Mouse (Mus musculus): ENCODE measurements around the gene Acat2. TPM values are rescaled to one million over a fixed set of nuclear protein-coding genes. Genes with fewer than 3 reads are reported as not detected.

Acat2 gene
- polyA plus RNA-seq, 1 experiment from 2014 or later = 296 TPM

- ATAC-seq (replicated peaks; ENCODE audit: insufficient number of reproducible peaks, low FRiP score, low TSS enrichment, low read depth) = no peak
- no peaks in the 10 kb centered on the region for H3K27me3 ChIP-seq (ENCODE audit: control insufficient read depth, insufficient read depth, low read length)
- 72% methylated on average over 6 of the region's 6 CpGs for WGBS
- DNase-seq (ENCODE audit: low spot score) = no peak
- H3K4me1 ChIP-seq (ENCODE audit: control insufficient read depth, insufficient read depth, low read length) = no peaks in the 10 kb centered on the region
- no peaks in the 10 kb centered on the region for H3K36me3 ChIP-seq (replicated peaks; ENCODE audit: control insufficient read depth, insufficient read depth, low read depth, low read length)
- no peak overlapping the region for H3K27ac ChIP-seq (replicated peaks; ENCODE audit: low read depth, low read length)
- no peak overlapping the region for H3K9ac ChIP-seq (replicated peaks; ENCODE audit: low read length)
- no peak overlapping the region for H3K4me2 ChIP-seq (ENCODE audit: low read depth, low read length)
- H3K9me3 ChIP-seq (replicated peaks; ENCODE audit: control insufficient read depth, low read length) = no peaks in the 10 kb centered on the region
- no peak overlapping the region for H3K4me3 ChIP-seq (ENCODE audit: low read depth, low read length)
These were observed 38.5 kb upstream of the Acat2 start for GRCm38 (mm10) chr17:12999069-12999468.

- Histone ChIP-seq H3K27ac (replicated peaks; ENCODE audit: low read depth, low read length) (no peak overlapping the region), H3K9me3 (replicated peaks; ENCODE audit: control insufficient read depth, low read length) (no peaks in the 10 kb centered on the region), H3K27me3 (ENCODE audit: control insufficient read depth, insufficient read depth, low read length) (no peaks in the 10 kb centered on the region), H3K4me3 (ENCODE audit: low read depth, low read length) (no peak overlapping the region), H3K9ac (replicated peaks; ENCODE audit: low read length) (no peak overlapping the region), H3K36me3 (replicated peaks; ENCODE audit: control insufficient read depth, insufficient read depth, low read depth, low read length) (no peaks in the 10 kb centered on the region), H3K4me1 (ENCODE audit: control insufficient read depth, insufficient read depth, low read length) (no peaks in the 10 kb centered on the region), H3K4me2 (ENCODE audit: low read depth, low read length) (no peak overlapping the region)
- WGBS = 91% methylated on average over 5 of the region's 5 CpGs
- ATAC-seq (replicated peaks; ENCODE audit: insufficient number of reproducible peaks, low FRiP score, low TSS enrichment, low read depth) (no peak), DNase-seq (ENCODE audit: low spot score) (no peak)
These were observed 37.3 kb upstream of the Acat2 start for GRCm38 (mm10) chr17:12997890-12998289.

GRCm38 (mm10) chr17:12996345-12996744 is 35.8 kb upstream of the Acat2 start:
- DNase-seq (ENCODE audit: low spot score) = peak; percentile 62

GRCm38 (mm10) chr17:12994069-12994468 is 33.5 kb upstream of the Acat2 start, which contains the start of gene Wtap:
Wtap (minus strand) TSS chr17:12994169.
- Histone ChIP-seq H3K27ac (replicated peaks; ENCODE audit: low read depth, low read length) (no peak within 1 kb of the TSS), H3K9me3 (replicated peaks; ENCODE audit: control insufficient read depth, low read length) (no peaks in the 10 kb centered on the region), H3K4me1 (ENCODE audit: control insufficient read depth, insufficient read depth, low read length) (no peaks in the 10 kb centered on the region), H3K36me3 (replicated peaks; ENCODE audit: control insufficient read depth, insufficient read depth, low read depth, low read length) (no peaks in the 10 kb centered on the region), H3K4me2 (ENCODE audit: low read depth, low read length) (peak within 1 kb of the TSS; percentile 35), H3K27me3 (ENCODE audit: control insufficient read depth, insufficient read depth, low read length) (no peaks in the 10 kb centered on the region), H3K9ac (replicated peaks; ENCODE audit: low read length) (no peak within 1 kb of the TSS), H3K4me3 (ENCODE audit: low read depth, low read length) (peak within 1 kb of the TSS; percentile 96)
- ATAC-seq (replicated peaks; ENCODE audit: insufficient number of reproducible peaks, low FRiP score, low TSS enrichment, low read depth) (no peak), DNase-seq (ENCODE audit: low spot score) (no peak)
- WGBS = 70% methylated on average over 1 of the region's 1 CpGs

More at GRCm38 (mm10) chr17:12996345-12996744, 35.8 kb upstream of the Acat2 start:
- H3K36me3 ChIP-seq (replicated peaks; ENCODE audit: control insufficient read depth, insufficient read depth, low read depth, low read length) = no peaks in the 10 kb centered on the region
- no peak overlapping the region for H3K4me3 ChIP-seq (ENCODE audit: low read depth, low read length)
- no peak for ATAC-seq (replicated peaks; ENCODE audit: insufficient number of reproducible peaks, low FRiP score, low TSS enrichment, low read depth)
- no peaks in the 10 kb centered on the region for H3K9me3 ChIP-seq (replicated peaks; ENCODE audit: control insufficient read depth, low read length)
- no peak overlapping the region for H3K9ac ChIP-seq (replicated peaks; ENCODE audit: low read length)
- no peak overlapping the region for H3K4me2 ChIP-seq (ENCODE audit: low read depth, low read length)
- H3K4me1 ChIP-seq (ENCODE audit: control insufficient read depth, insufficient read depth, low read length) = no peaks in the 10 kb centered on the region
- 20% methylated on average over 3 of the region's 3 CpGs for WGBS
- H3K27ac ChIP-seq (replicated peaks; ENCODE audit: low read depth, low read length) = no peak overlapping the region
- H3K27me3 ChIP-seq (ENCODE audit: control insufficient read depth, insufficient read depth, low read length) = no peaks in the 10 kb centered on the region

- Histone ChIP-seq H3K4me3 (ENCODE audit: low read depth, low read length) (peak overlapping the region; percentile 96), H3K9me3 (replicated peaks; ENCODE audit: control insufficient read depth, low read length) (no peaks in the 10 kb centered on the region), H3K4me2 (ENCODE audit: low read depth, low read length) (peak overlapping the region; percentile 35), H3K27me3 (ENCODE audit: control insufficient read depth, insufficient read depth, low read length) (no peaks in the 10 kb centered on the region), H3K9ac (replicated peaks; ENCODE audit: low read length) (peak overlapping the region; percentile 100), H3K4me1 (ENCODE audit: control insufficient read depth, insufficient read depth, low read length) (no peaks in the 10 kb centered on the region), H3K27ac (replicated peaks; ENCODE audit: low read depth, low read length) (peak overlapping the region; percentile 98), H3K36me3 (replicated peaks; ENCODE audit: control insufficient read depth, insufficient read depth, low read depth, low read length) (no peaks in the 10 kb centered on the region; the same call in 1 of the 2 replicates)
- ATAC-seq (replicated peaks; ENCODE audit: insufficient number of reproducible peaks, low FRiP score, low TSS enrichment, low read depth) = peak; percentile 83
- peak; percentile 95 for DNase-seq (ENCODE audit: low spot score)
- under 1% methylated on average over 50 of the region's 51 CpGs for WGBS
These were observed 32.0 kb upstream of the Acat2 start for GRCm38 (mm10) chr17:12992470-12992991.

- Histone ChIP-seq H3K36me3 (replicated peaks; ENCODE audit: control insufficient read depth, insufficient read depth, low read depth, low read length) (no peaks in the 10 kb centered on the region; the same call in 1 of the 2 replicates), H3K4me2 (ENCODE audit: low read depth, low read length) (peak overlapping the region; percentile 66), H3K27me3 (ENCODE audit: control insufficient read depth, insufficient read depth, low read length) (no peaks in the 10 kb centered on the region), H3K4me3 (ENCODE audit: low read depth, low read length) (peak overlapping the region; percentile 96), H3K9me3 (replicated peaks; ENCODE audit: control insufficient read depth, low read length) (no peaks in the 10 kb centered on the region), H3K27ac (replicated peaks; ENCODE audit: low read depth, low read length) (peak overlapping the region; percentile 98), H3K4me1 (ENCODE audit: control insufficient read depth, insufficient read depth, low read length) (no peaks in the 10 kb centered on the region), H3K9ac (replicated peaks; ENCODE audit: low read length) (peak overlapping the region; percentile 100)
- WGBS = under 1% methylated on average over 59 of the region's 84 CpGs
- DNase-seq (ENCODE audit: low spot score) = peak; percentile 88
- peak; percentile 89 for ATAC-seq (replicated peaks; ENCODE audit: insufficient number of reproducible peaks, low FRiP score, low TSS enrichment, low read depth)
These were observed 31.2 kb upstream of the Acat2 start for GRCm38 (mm10) chr17:12991635-12992358.

- peak overlapping the region; percentile 66 for H3K4me2 ChIP-seq (ENCODE audit: low read depth, low read length)
- ATAC-seq (replicated peaks; ENCODE audit: insufficient number of reproducible peaks, low FRiP score, low TSS enrichment, low read depth) (no peak), DNase-seq (ENCODE audit: low spot score) (peak; percentile 26)
- WGBS = 5% methylated on average over 12 of the region's 12 CpGs
- H3K4me1 ChIP-seq (ENCODE audit: control insufficient read depth, insufficient read depth, low read length) = no peaks in the 10 kb centered on the region
- peak overlapping the region; percentile 96 for H3K4me3 ChIP-seq (ENCODE audit: low read depth, low read length)
- peak overlapping the region; percentile 100 for H3K9ac ChIP-seq (replicated peaks; ENCODE audit: low read length)
- H3K9me3 ChIP-seq (replicated peaks; ENCODE audit: control insufficient read depth, low read length) = no peaks in the 10 kb centered on the region
- H3K36me3 ChIP-seq (replicated peaks; ENCODE audit: control insufficient read depth, insufficient read depth, low read depth, low read length) = no peaks in the 10 kb centered on the region; the same call in 1 of the 2 replicates
- H3K27ac ChIP-seq (replicated peaks; ENCODE audit: low read depth, low read length) = peak overlapping the region; percentile 98; the same call in 1 of the 2 replicates
- H3K27me3 ChIP-seq (ENCODE audit: control insufficient read depth, insufficient read depth, low read length) = no peaks in the 10 kb centered on the region
These were observed 30.7 kb upstream of the Acat2 start for GRCm38 (mm10) chr17:12991194-12991634.

- Histone ChIP-seq H3K27ac (replicated peaks; ENCODE audit: low read depth, low read length) (no peak overlapping the region), H3K36me3 (replicated peaks; ENCODE audit: control insufficient read depth, insufficient read depth, low read depth, low read length) (no peaks in the 10 kb centered on the region; the same call in 1 of the 2 replicates), H3K4me1 (ENCODE audit: control insufficient read depth, insufficient read depth, low read length) (no peaks in the 10 kb centered on the region), H3K27me3 (ENCODE audit: control insufficient read depth, insufficient read depth, low read length) (no peaks in the 10 kb centered on the region), H3K4me3 (ENCODE audit: low read depth, low read length) (peak overlapping the region; percentile 96), H3K9me3 (replicated peaks; ENCODE audit: control insufficient read depth, low read length) (no peaks in the 10 kb centered on the region), H3K4me2 (ENCODE audit: low read depth, low read length) (peak overlapping the region; percentile 66), H3K9ac (replicated peaks; ENCODE audit: low read length) (peak overlapping the region; percentile 100)
- DNase-seq (ENCODE audit: low spot score) (no peak), ATAC-seq (replicated peaks; ENCODE audit: insufficient number of reproducible peaks, low FRiP score, low TSS enrichment, low read depth) (no peak)
- WGBS = 71% methylated on average over 8 of the region's 8 CpGs
These were observed 30.1 kb upstream of the Acat2 start for GRCm38 (mm10) chr17:12990567-12991145.

Data from embryonic facial prominence, embryonic 11.5 days (tissue).